In the genomic region with DNA sequence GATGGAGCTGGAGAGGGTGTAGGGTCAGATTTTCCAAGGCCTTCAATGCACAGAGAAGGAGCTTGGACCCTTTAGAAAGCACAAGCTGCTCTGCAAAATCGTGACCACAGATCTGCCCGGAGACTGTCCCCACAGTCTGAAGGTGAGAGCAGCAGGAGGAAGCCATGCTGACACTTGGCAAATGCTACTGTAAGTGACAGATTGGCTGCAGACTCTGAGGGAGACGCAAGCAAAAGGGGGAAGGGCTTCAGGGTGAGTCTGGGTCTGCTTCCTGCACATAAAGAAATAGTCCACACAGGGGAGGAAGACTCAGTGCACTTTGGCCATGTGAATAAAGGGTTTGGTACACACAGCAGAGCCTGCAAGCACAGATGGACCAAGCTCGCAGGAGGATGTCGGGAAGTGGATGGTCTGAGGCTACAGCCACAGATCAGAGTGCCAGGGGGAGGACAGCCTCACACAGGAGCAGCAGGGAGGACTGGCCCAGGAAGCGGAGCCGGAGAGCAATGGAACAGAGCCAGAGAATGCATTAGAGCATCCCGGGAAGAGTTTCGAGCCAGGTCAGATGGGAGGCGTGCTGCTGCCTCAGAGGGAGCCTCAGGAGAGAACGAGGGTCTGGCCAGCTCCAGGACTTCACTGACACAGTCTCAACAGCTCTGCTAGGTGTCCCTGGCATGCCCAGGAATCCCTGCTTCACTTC, we compare ENCODE assay signal across 9 mouse cellular contexts. TPM values are rescaled to one million over a fixed set of nuclear protein-coding genes. Genes with fewer than 3 reads are reported as not detected.
DNase-seq lines count a peak whose midpoint lies in the region; ATAC-seq lines count a peak whose summit lies in the region.
"Had no signal": no experiment of that assay in that cellular context is flagged by ENCODE, and none has a peak within 500 bp of the region (broad histone marks: within the 10 kb centered on the region; RNA-seq: fewer than 3 reads in every experiment).

No protein-coding gene starts in this region.

- H3K4me1 ChIP-seq in midbrain, embryonic 13.5 days (replicated peaks): peaks cover 14% of the 10 kb centered on the region

- H3K4me2 ChIP-seq in midbrain, embryonic 13.5 days (replicated peaks): 0 out of 2 replicates have a peak overlapping the region, but pooled peaks have one; percentile 2

- H3K27me3 ChIP-seq in midbrain, embryonic 13.5 days: no peaks in the 10 kb centered on the region

- WGBS in midbrain, embryonic 13.5 days: 62% methylated on average over 11 of the region's 11 CpGs

- ATAC-seq in cerebellum, adult (ENCODE audit: insufficient number of reproducible peaks, low FRiP score, low TSS enrichment): peak; percentile 90
- no peak for ATAC-seq in midbrain, embryonic 13.5 days

- peak; percentile 64 to 74 for DNase-seq in heart, adult 18-20 months
- no peak for DNase-seq in heart, postnatal 36 days
- DNase-seq in gastrocnemius, postnatal 25 days: peak; percentile 72
- peak; percentile 43 for DNase-seq in kidney, adult 11 months
- DNase-seq in yolk sac, embryonic 10.5 days (ENCODE audit: low spot score): no peak
- no peak for DNase-seq in spleen, postnatal 10 days (ENCODE audit: low spot score in 2 of 2)

- H3K27ac ChIP-seq in midbrain, embryonic 13.5 days: peak overlapping the region; percentile 53; the same call in 1 of the 2 replicates

- H3K9me3 ChIP-seq in midbrain, embryonic 13.5 days: no peaks in the 10 kb centered on the region

- no peaks in the 10 kb centered on the region for H3K36me3 ChIP-seq in midbrain, embryonic 13.5 days

- H3K9ac ChIP-seq in midbrain, embryonic 13.5 days (replicated peaks): peak overlapping the region; percentile 39; the same call in 1 of the 2 replicates

- H3K4me3 ChIP-seq in midbrain, embryonic 13.5 days (replicated peaks): no peak overlapping the region
- H3K4me3 ChIP-seq: erythroblast, embryonic 14.5 days had no signal

- intact Hi-C loops in heart, postnatal 36 days (cut with DNase I): no loop called here

RNA-seq across cellular contexts. Expression of a gene that starts 35.0 kb away (rescaled TPM):
- 10 to 100 TPM; 52.3 to 62.0 TPM for total RNA-seq in heart, adult 18-20 months (2021)
- total RNA-seq in heart, postnatal 36 days (2021): 10 to 100 TPM; 51.7 to 57.9 TPM
- total RNA-seq in gastrocnemius, postnatal 25 days (2021): 10 to 100 TPM; 10.1 to 10.9 TPM
- 14.9 and 16.9 TPM in 2 replicates for polyA plus RNA-seq in midbrain, embryonic 13.5 days (2015; fragmentation: Nextera tagmentation; extraction: Ambion mirVana)

RNA-seq across cellular contexts. Expression of a gene that starts 45.3 kb away (rescaled TPM):
- total RNA-seq in heart, adult 18-20 months (2021): 10 to 100 TPM; 26.2 to 27.4 TPM
- total RNA-seq in heart, postnatal 36 days (2021): 10 to 100 TPM; 30.3 to 38.7 TPM
- total RNA-seq in gastrocnemius, postnatal 25 days (2021): 10 to 100 TPM; 24.1 to 24.8 TPM
- polyA plus RNA-seq in midbrain, embryonic 13.5 days (2015; fragmentation: Nextera tagmentation; extraction: Ambion mirVana): 37.5 and 40.0 TPM in 2 replicates

Comparison
In these comparisons a context has a peak if more than half of its experiments do, and no peak if none do; other contexts are left out.
1. DNase-seq: peak in heart, adult 18-20 months (2 of 2), gastrocnemius, postnatal 25 days (single experiment) and kidney, adult 11 months (single experiment); none in heart, postnatal 36 days (0 of 2), yolk sac, embryonic 10.5 days (single experiment) and spleen, postnatal 10 days (0 of 2).
2. RNA of a gene that starts 35.0 kb away (total RNA-seq): 52.3 to 62.0 TPM in heart, adult 18-20 months and 51.7 to 57.9 TPM in heart, postnatal 36 days; 10.1 to 10.9 TPM in gastrocnemius, postnatal 25 days; every median in the first group is over 4 times any median in the second.